Mouse (Mus musculus) cerebellum, adult 8-10 months (tissue): ENCODE results near the gene Ptgfrn.

ENCODE experiments used
- DNase-seq: peaks from one replicate; pipeline ENCODE4 v3.0.0; 2022

Ptgfrn gene

GRCm38 (mm10) chr3:101116431-101117385 lies 6.6 kb upstream of the Ptgfrn start:
- no peak for DNase-seq

GRCm38 (mm10) chr3:101112518-101112894 lies 2.4 kb upstream of the Ptgfrn start:
- DNase-seq, result no peak

- DNase-seq, result no peak
Observed at GRCm38 (mm10) chr3:101111848-101112517, 1.9 kb upstream of the Ptgfrn start.

- no peak for DNase-seq
Observed at GRCm38 (mm10) chr3:101111321-101111720, 1.2 kb upstream of the Ptgfrn start.

- DNase-seq, result no peak
Observed at GRCm38 (mm10) chr3:101110838-101111103, 693 bp upstream of the Ptgfrn start.

GRCm38 (mm10) chr3:101109558-101110021 lies 488 bp downstream of the Ptgfrn start:
- no peak for DNase-seq

- no peak for DNase-seq
Observed at GRCm38 (mm10) chr3:101108848-101109247, 1.2 kb downstream of the Ptgfrn start.

- no peak for DNase-seq
Observed at GRCm38 (mm10) chr3:101108282-101108681, 1.8 kb downstream of the Ptgfrn start.

GRCm38 (mm10) chr3:101106326-101106725 lies 3.8 kb downstream of the Ptgfrn start:
- DNase-seq, result no peak

- DNase-seq, result no peak
Observed at GRCm38 (mm10) chr3:101105486-101105885, 4.6 kb downstream of the Ptgfrn start.

GRCm38 (mm10) chr3:101104883-101105282 lies 5.2 kb downstream of the Ptgfrn start:
- DNase-seq, result no peak

GRCm38 (mm10) chr3:101103770-101104169 lies 6.3 kb downstream of the Ptgfrn start:
- DNase-seq, result no peak

- no peak for DNase-seq
Observed at GRCm38 (mm10) chr3:101102106-101102505, 8.0 kb downstream of the Ptgfrn start.

- no peak for DNase-seq
Observed at GRCm38 (mm10) chr3:101101184-101101583, 8.9 kb downstream of the Ptgfrn start.

- no peak for DNase-seq
Observed at GRCm38 (mm10) chr3:101099701-101100357, 10.2 kb downstream of the Ptgfrn start.

- DNase-seq, result no peak
Observed at GRCm38 (mm10) chr3:101098073-101098472, 12.0 kb downstream of the Ptgfrn start.

- no peak for DNase-seq
Observed at GRCm38 (mm10) chr3:101097146-101097800, 12.8 kb downstream of the Ptgfrn start.

GRCm38 (mm10) chr3:101095761-101096449 lies 14.2 kb downstream of the Ptgfrn start:
- DNase-seq, result no peak

GRCm38 (mm10) chr3:101092202-101092601 lies 17.9 kb downstream of the Ptgfrn start:
- no peak for DNase-seq

- no peak for DNase-seq
Observed at GRCm38 (mm10) chr3:101086584-101087445, 23.3 kb downstream of the Ptgfrn start.

GRCm38 (mm10) chr3:101080925-101081324 lies 29.2 kb downstream of the Ptgfrn start:
- no peak for DNase-seq
